Mouse (Mus musculus): Measurements from ENCODE around the gene Zfp709. TPM values are rescaled to one million over a fixed set of nuclear protein-coding genes. Genes with fewer than 3 reads are reported as not detected.

The Zfp709 gene
- polyA plus RNA-seq, 1 experiment from 2014 or later, result 7.3 TPM

DNA sequence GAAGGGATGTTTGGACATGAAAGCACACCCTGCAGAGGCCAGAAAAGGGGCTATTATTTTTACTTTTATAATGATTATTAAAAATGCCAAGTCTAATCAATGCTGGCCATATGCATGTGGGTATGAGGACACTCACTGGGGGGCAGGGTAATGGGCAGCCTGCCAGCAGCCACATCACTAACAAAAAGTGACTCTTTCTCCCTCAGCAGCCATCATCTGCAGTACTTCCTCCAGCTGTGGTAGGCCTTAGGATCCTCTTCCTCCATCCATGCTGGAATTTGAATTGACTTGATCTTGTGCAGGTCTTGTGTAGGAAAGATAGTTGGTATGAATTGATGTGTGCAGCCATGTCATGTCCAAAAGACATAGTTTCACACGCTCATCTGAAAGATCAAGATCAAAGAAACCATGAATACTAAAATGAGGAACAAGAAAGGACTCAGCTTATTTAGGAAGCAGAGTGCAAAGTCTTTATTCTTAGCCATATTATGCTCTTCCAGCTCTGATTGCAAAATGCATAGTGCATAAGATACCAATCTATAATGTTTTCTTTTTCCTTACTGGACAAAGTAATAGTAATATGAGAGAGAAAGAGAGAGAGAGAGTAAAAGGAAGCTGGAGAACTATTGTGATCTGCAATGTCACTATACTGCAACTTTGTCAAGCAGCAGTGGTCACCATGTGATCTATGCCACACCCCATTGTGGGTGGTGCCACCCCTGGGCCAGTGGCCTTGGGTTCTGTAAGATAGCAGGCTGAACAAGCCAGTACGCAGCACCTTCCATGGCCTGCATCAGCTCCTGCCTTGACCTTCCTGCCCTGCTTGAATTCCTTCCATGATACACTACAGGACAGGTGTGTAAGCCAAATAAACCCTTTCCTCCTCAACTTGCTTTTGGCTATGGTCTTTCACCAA is 58.7 kb downstream of the Zfp709 start:
- H3K4me3 ChIP-seq (ENCODE audit: low read depth, low read length), result no peak overlapping the region
- WGBS, result 70% methylated on average over 2 of the region's 2 CpGs
- ATAC-seq (ENCODE audit: insufficient number of reproducible peaks, insufficient read depth, low FRiP score, low read depth), result no peak
- no peak overlapping the region for H3K4me2 ChIP-seq (replicated peaks; ENCODE audit: low read depth, low read length)
- no peaks in the 10 kb centered on the region for H3K36me3 ChIP-seq (ENCODE audit: control insufficient read depth, insufficient read depth, low read length)
- no peaks in the 10 kb centered on the region for H3K4me1 ChIP-seq (ENCODE audit: control insufficient read depth, insufficient read depth, low read length)
- H3K27ac ChIP-seq (ENCODE audit: low read length), result no peak overlapping the region
- H3K9me3 ChIP-seq (ENCODE audit: control insufficient read depth, low read depth, low read length), result no peaks in the 10 kb centered on the region
- no peak overlapping the region for H3K9ac ChIP-seq (replicated peaks; ENCODE audit: low read depth, low read length)
- no peaks in the 10 kb centered on the region for H3K27me3 ChIP-seq (ENCODE audit: control insufficient read depth, insufficient read depth, low read length)

DNA sequence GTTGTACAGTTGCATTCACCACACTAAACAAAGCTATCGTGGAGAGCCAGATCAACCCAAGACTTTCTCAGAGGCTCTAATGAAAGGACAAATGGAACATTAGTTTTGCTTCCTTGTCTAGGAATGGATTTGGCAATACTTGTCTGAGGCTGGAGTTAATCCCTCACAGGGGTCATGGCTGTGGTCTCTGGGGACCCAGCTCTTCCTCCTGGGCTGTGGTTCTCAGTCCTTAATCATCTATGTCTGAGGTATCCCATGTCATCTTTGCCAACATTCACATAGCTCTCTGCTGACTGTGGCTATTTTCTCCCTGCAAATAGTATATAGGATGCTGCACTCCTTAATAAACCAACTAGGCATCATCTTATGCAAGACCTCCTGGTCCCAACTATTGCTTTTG is 60.0 kb downstream of the Zfp709 start:
- Histone ChIP-seq H3K27me3 (ENCODE audit: control insufficient read depth, insufficient read depth, low read length) (no peaks in the 10 kb centered on the region), H3K4me1 (ENCODE audit: control insufficient read depth, insufficient read depth, low read length) (no peaks in the 10 kb centered on the region), H3K36me3 (ENCODE audit: control insufficient read depth, insufficient read depth, low read length) (no peaks in the 10 kb centered on the region), H3K27ac (ENCODE audit: low read length) (no peak overlapping the region), H3K9me3 (ENCODE audit: control insufficient read depth, low read depth, low read length) (no peaks in the 10 kb centered on the region), H3K4me2 (replicated peaks; ENCODE audit: low read depth, low read length) (no peak overlapping the region), H3K4me3 (ENCODE audit: low read depth, low read length) (no peak overlapping the region), H3K9ac (replicated peaks; ENCODE audit: low read depth, low read length) (no peak overlapping the region)
- ATAC-seq (ENCODE audit: insufficient number of reproducible peaks, insufficient read depth, low FRiP score, low read depth), result no peak
- 67% methylated on average over 1 of the region's 1 CpGs for WGBS

Other genes starting within 250 kb of the Zfp709 start
- 1.4 and 1.7 TPM in 2 replicates for gene Unc13a, start 210.3 kb upstream of the Zfp709 start, polyA plus RNA-seq (2014; fragmentation: Nextera tagmentation; extraction: Ambion mirVana)
- 5.4 and 6.0 TPM in 2 replicates for gene Jak3, start 205.7 kb upstream of the Zfp709 start, polyA plus RNA-seq (2014; fragmentation: Nextera tagmentation; extraction: Ambion mirVana)
- gene Insl3, start 192.8 kb upstream of the Zfp709 start, polyA plus RNA-seq (2014; fragmentation: Nextera tagmentation; extraction: Ambion mirVana), result 1.3 and 1.7 TPM in 2 replicates
- 4.7 and 5.4 TPM in 2 replicates for gene B3gnt3, start 180.2 kb upstream of the Zfp709 start, polyA plus RNA-seq (2014; fragmentation: Nextera tagmentation; extraction: Ambion mirVana)
- 5.5 and 7.4 TPM in 2 replicates for gene Fcho1, start 156.3 kb upstream of the Zfp709 start, polyA plus RNA-seq (2014; fragmentation: Nextera tagmentation; extraction: Ambion mirVana)
- 7.3 and 7.4 TPM in 2 replicates for gene Zfp882, start 26.6 kb downstream of the Zfp709 start, polyA plus RNA-seq (2014; fragmentation: Nextera tagmentation; extraction: Ambion mirVana)
- 27.5 and 29.9 TPM in 2 replicates for gene Zfp617, start 26.6 kb downstream of the Zfp709 start, polyA plus RNA-seq (2014; fragmentation: Nextera tagmentation; extraction: Ambion mirVana)
- gene Zfp961, start 69.0 kb downstream of the Zfp709 start, polyA plus RNA-seq (2014; fragmentation: Nextera tagmentation; extraction: Ambion mirVana), result 22.3 and 27.4 TPM in 2 replicates
- gene Cyp4f18, start 127.6 kb downstream of the Zfp709 start, polyA plus RNA-seq (2014; fragmentation: Nextera tagmentation; extraction: Ambion mirVana), result 1.6 and 2.1 TPM in 2 replicates
- gene Olfr372, start 159.2 kb downstream of the Zfp709 start, polyA plus RNA-seq (2014; fragmentation: Nextera tagmentation; extraction: Ambion mirVana), result not detected in 2 replicates
- 0.06 and 0.07 TPM in 2 replicates for gene Olfr373, start 201.2 kb downstream of the Zfp709 start, polyA plus RNA-seq (2014; fragmentation: Nextera tagmentation; extraction: Ambion mirVana)
- gene Olfr374, start 225.0 kb downstream of the Zfp709 start, polyA plus RNA-seq (2014; fragmentation: Nextera tagmentation; extraction: Ambion mirVana), result 0.06 and 0.13 TPM in 2 replicates